Mouse (Mus musculus) embryonic facial prominence, embryonic 14.5 days (tissue): ENCODE data around the gene Gm49366. TPM values are rescaled to one million over a fixed set of nuclear protein-coding genes. Genes with fewer than 3 reads are reported as not detected.
A peak's percentile ranks its signal among the peaks of the same experiment; 100 is the strongest.
"Not testable (repeated sequence)": the region's sequence is repeated elsewhere in the genome, so short reads cannot be mapped to it uniquely, and the experiment has no call there.

Experiments
- ATAC-seq: fragments of 200-750 bp; cut with Nextera tagmentation; 2 replicates; pipeline ENCODE4 v1.8.0; 2017; ENCODE audit warnings: low read depth, moderate number of reproducible peaks, moderate TSS enrichment
- DNase-seq: peaks from one replicate; pipeline ENCODE4 v3.0.0-alpha.2; 2015; ENCODE audit warnings: low spot score
- H3K27ac ChIP-seq: fragments of 300-500 bp; sonication (generic); replicated peaks from 2 replicates; pipeline ENCODE4 v1.5.1; 2014; ENCODE audit warnings: low read depth, mild to moderate bottlenecking, low read length, moderate library complexity
- H3K27me3 ChIP-seq: fragments of 300-500 bp; sonication (generic); replicated peaks from 2 replicates; pipeline ENCODE4 v1.6.1; 2014; ENCODE audit warnings: low read length; ENCODE audit not compliant: control insufficient read depth, insufficient read depth
- H3K36me3 ChIP-seq: fragments of 300-500 bp; sonication (generic); 2 replicates; pipeline ENCODE4 v1.6.1; 2014; ENCODE audit warnings: low read length, mixed read lengths; ENCODE audit not compliant: control insufficient read depth, insufficient read depth
- H3K4me1 ChIP-seq: fragments of 300-500 bp; sonication (generic); 2 replicates; pipeline ENCODE4 v1.6.1; 2014; ENCODE audit warnings: antibody characterized with exemption, low read length; ENCODE audit not compliant: control insufficient read depth, insufficient read depth
- H3K4me2 ChIP-seq: fragments of 300-500 bp; sonication (generic); 2 replicates; pipeline ENCODE4 v1.6.1; 2014; ENCODE audit warnings: low read depth, mild to moderate bottlenecking, low read length, moderate library complexity, mixed read lengths
- H3K4me3 ChIP-seq: fragments of 300-500 bp; sonication (generic); 2 replicates; pipeline ENCODE4 v1.5.1; 2014; ENCODE audit warnings: low read depth, mild to moderate bottlenecking, low read length
- H3K9ac ChIP-seq: fragments of 300-500 bp; sonication (generic); 2 replicates; pipeline ENCODE4 v1.6.1; 2014; ENCODE audit warnings: low read depth, mild to moderate bottlenecking, low read length, moderate library complexity, mixed read lengths
- H3K9me3 ChIP-seq: fragments of 300-500 bp; sonication (generic); 2 replicates; pipeline ENCODE4 v1.6.1; 2016; ENCODE audit warnings: low read length; ENCODE audit not compliant: control insufficient read depth
- WGBS: fragments of 180-500 bp; shearing (Covaris S2); extraction: QIAGEN DNeasy Blood & Tissue Kit; methylation state at CpG from one replicate; pipeline ENCODE4 v1.1.7; 2014; 5-methylcytosine and 5-hydroxymethylcytosine counted together
- polyA plus RNA-seq: library from polyadenylated mRNA; unstranded; fragments of >200 nt; fragmentation: Nextera tagmentation; extraction: Ambion mirVana; gene quantifications from 2 replicates; pipeline ENCODE4 v1.2.1, GENCODE M21; 2014

The Gm49366 gene
- polyA plus RNA-seq, 1 experiment from 2014 or later = not detected

DNA sequence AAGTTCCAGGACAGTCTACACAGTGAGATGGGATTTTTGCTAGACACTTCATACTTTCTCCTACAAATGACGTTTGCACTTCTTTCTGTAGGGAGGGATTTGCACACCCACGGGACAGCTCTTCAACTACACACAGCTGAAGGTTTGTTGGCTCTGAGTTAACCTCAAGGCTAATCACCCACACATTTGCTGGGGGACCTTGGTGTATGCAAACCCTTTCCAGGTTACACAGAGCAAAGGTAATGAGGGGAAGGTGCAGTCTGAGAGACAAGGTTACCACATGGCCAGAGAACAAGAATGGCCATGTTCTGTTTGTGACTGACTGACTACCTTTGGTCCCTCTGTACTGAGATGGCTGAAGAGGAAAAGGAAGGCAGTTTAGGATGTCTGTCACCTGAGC, 45.1 kb downstream of the Gm49366 start:
- Histone ChIP-seq H3K4me3 (no peak overlapping the region), H3K4me1 (no peaks in the 10 kb centered on the region), H3K27ac (no peak overlapping the region), H3K9me3 (no peaks in the 10 kb centered on the region), H3K36me3 (no peaks in the 10 kb centered on the region), H3K9ac (no peak overlapping the region), H3K27me3 (no peaks in the 10 kb centered on the region), H3K4me2 (no peak overlapping the region)
- ATAC-seq (no peak), DNase-seq (no peak)
- 70% methylated on average over 2 of the region's 2 CpGs for WGBS

DNA sequence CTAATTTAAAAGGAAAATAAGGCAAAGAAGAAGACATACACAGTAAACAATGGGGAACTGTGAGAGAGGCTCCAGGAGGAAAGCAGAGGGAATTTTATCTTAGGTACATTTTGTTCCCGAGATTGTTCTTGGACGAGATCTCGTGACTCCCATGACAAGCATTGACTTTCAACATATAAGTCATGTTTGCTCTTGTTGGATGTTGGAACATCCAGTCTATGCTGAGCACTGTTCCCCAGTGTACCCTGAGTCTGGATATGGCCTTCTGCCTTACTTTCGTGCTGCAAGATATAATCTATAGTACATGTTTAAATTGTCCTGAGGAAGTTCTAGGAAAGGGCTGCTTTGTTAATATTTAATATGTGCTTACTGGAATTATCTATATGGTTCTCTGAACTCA, 45.8 kb downstream of the Gm49366 start:
- H3K4me3 ChIP-seq = no peak overlapping the region
- no peak overlapping the region for H3K9ac ChIP-seq
- no peaks in the 10 kb centered on the region for H3K27me3 ChIP-seq
- DNase-seq = no peak
- whole genome bisulfite sequencing = 86% methylated on average over 4 of the region's 4 CpGs
- H3K4me1 ChIP-seq = no peaks in the 10 kb centered on the region
- no peaks in the 10 kb centered on the region for H3K36me3 ChIP-seq
- H3K27ac ChIP-seq = no peak overlapping the region
- H3K4me2 ChIP-seq = no peak overlapping the region
- no peak for ATAC-seq
- peaks cover 4% of the 10 kb centered on the region; the same call in 1 of the 2 replicates for H3K9me3 ChIP-seq

DNA sequence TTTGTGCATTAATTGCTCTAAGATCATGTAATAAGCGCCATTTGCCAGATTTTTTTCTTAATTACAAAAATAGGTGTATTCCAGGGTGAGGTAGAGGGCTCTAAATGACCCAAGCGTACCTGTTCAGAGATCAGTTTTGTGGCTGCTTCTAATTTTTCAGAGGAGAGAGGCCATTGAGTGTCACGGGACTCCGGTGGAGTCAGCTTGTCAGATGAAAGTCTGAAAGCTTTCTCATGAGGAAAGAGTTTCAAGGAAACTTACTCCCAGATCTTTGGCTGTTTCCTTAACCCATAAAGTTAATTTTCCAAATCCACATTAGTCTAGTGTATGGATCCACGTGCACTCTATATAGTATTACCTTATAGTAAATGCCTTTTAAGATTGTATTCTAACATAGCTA, 55.9 kb downstream of the Gm49366 start:
- H3K4me1 ChIP-seq, DNase-seq, H3K4me2 ChIP-seq, H3K27ac ChIP-seq, H3K4me3 ChIP-seq, H3K36me3 ChIP-seq, ATAC-seq, H3K27me3 ChIP-seq, H3K9ac ChIP-seq: not testable (repeated sequence)
- peaks cover 18% of the 10 kb centered on the region; the same call in 1 of the 2 replicates for H3K9me3 ChIP-seq
- whole genome bisulfite sequencing = 89% methylated on average over 5 of the region's 5 CpGs

DNA sequence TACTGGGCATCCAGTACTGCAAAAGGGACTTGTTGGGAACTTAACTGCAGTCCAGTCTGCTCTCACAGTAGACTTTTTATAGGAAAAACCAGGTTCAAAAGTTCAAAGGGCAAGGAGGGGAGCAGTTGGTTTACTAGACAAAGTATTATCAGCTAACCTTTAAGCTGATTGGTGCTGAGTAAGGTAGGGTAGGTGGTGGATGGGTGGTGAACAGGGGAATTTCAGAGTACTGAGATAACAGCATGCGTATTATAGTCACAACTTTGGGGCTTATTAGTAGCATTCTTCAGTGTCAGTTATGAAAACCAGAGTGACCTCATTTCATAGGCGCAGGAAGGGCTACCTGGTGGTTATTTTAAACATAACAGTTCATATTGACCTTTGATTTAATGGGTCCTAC, 60.9 kb downstream of the Gm49366 start:
- ATAC-seq = no peak
- no peak overlapping the region for H3K4me3 ChIP-seq
- H3K4me1 ChIP-seq = 0 out of 2 replicates have a peak, but pooled peaks cover 3% of the 10 kb centered on the region
- no peak overlapping the region for H3K9ac ChIP-seq
- no peaks in the 10 kb centered on the region for H3K36me3 ChIP-seq
- 0 out of 2 replicates have a peak, but pooled peaks cover 2% of the 10 kb centered on the region for H3K9me3 ChIP-seq
- 93% methylated on average over 2 of the region's 2 CpGs for WGBS
- H3K27me3 ChIP-seq = no peaks in the 10 kb centered on the region
- DNase-seq = no peak
- no peak overlapping the region for H3K27ac ChIP-seq
- no peak overlapping the region for H3K4me2 ChIP-seq

DNA sequence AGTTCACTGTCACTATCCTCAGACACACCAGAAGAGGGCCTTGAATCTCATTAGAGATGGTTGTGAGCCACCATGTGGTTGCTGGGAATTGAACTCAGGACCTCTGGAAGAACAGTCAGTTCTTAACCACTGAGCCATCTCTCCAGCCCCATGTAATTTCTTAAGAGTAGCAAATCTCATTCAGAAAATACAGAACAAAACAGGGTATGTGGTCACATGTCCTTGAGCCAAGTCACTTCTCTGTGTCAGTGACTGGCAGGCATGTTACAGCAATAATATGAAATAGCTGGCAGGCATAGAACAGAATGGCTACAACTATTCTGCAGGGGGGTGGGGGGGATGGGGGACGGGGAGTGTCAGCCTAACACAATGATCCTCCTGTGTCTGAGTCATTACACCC, 61.3 kb downstream of the Gm49366 start:
- no peak overlapping the region; the same call in 1 of the 2 replicates for H3K9ac ChIP-seq
- H3K36me3 ChIP-seq = no peaks in the 10 kb centered on the region
- 0 out of 2 replicates have a peak, but pooled peaks cover 3% of the 10 kb centered on the region for H3K4me1 ChIP-seq
- ATAC-seq (no peak), DNase-seq (no peak)
- H3K4me3 ChIP-seq = peak overlapping the region; percentile 50
- H3K4me2 ChIP-seq = peak overlapping the region; percentile 73
- no peak overlapping the region for H3K27ac ChIP-seq
- WGBS = 73% methylated on average over 1 of the region's 1 CpGs
- no peaks in the 10 kb centered on the region for H3K9me3 ChIP-seq
- no peaks in the 10 kb centered on the region for H3K27me3 ChIP-seq

DNA sequence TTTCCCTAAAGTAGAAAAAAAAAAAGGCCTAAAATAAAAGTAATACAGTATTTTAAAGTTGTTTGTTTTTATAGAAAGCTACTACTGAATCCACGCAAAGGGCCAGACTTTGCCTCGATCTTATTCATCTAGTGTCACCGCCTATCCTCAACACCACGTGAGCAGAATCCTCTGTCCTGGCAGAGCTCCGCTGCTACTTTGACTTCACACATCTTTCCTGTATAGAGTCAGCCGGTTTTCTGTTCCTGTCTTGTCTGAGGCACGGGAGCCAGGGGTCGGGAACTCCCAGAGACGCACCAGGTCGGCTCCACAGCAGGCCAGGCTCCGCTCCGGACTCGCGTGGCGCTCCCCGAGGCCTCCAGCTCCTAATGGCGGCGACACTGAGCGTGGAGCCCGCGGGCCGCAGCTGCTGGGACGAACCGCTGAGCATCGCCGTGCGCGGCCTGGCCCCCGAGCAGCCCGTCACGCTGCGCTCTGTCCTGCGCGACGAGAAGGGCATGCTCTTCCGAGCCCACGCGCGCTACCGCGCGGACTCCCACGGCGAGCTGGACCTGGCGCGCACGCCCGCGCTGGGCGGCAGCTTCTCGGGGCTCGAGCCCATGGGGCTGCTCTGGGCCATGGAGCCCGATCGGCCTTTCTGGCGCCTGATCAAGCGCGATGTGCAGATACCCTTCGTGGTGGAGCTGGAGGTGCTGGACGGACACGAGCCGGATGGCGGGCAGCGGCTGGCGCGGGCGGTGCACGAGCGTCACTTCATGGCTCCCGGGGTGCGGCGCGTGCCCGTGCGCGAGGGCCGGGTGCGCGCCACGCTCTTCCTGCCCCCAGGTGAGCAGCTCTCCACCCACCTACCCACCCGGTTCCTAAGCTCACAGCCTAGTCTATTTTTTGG, 62.1 kb downstream of the Gm49366 start, which contains the start of gene Acot6:
Gene Acot6 (plus strand): TSS at position 51 of the 889 bp plus-strand sequence.
- peak within 1 kb of the TSS; percentile 52; the same call in 1 of the 2 replicates for H3K27ac ChIP-seq
- not testable (repeated sequence) for H3K27me3 ChIP-seq, H3K36me3 ChIP-seq, H3K9me3 ChIP-seq, H3K4me1 ChIP-seq
- peak within 1 kb of the TSS; percentile 50 for H3K4me3 ChIP-seq
- peak; percentile 69 for DNase-seq
- peak; percentile 74 for ATAC-seq
- H3K4me2 ChIP-seq = peak within 1 kb of the TSS; percentile 73
- WGBS = under 1% methylated on average over 46 of the region's 80 CpGs
- H3K9ac ChIP-seq = peak within 1 kb of the TSS; percentile 73

DNA sequence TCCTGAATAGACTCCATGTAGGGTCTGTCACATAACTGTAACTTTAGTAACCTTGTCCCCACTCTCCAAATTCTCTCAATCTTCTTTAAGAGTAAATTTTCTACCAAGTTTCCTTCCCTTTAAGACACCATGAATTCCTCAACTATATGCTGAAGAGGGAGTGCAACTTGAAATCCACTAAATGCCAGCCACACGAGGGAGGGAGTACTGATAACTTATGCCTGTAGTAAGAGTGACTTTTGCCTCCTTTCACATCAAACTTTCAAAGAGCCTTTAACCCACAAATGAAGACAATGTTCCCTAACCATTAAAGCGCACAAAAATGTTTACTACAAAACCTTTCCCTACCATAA, 62.7 kb downstream of the Gm49366 start:
- Histone ChIP-seq H3K4me3 (peak overlapping the region; percentile 50), H3K4me2 (peak overlapping the region; percentile 73), H3K27me3 (no peaks in the 10 kb centered on the region), H3K36me3 (no peaks in the 10 kb centered on the region), H3K27ac (no peak overlapping the region), H3K9ac (peak overlapping the region; percentile 73; the same call in 1 of the 2 replicates), H3K9me3 (no peaks in the 10 kb centered on the region), H3K4me1 (0 out of 2 replicates have a peak, but pooled peaks cover 3% of the 10 kb centered on the region)
- DNase-seq = no peak
- no peak for ATAC-seq
- WGBS = 53% methylated on average over 2 of the region's 2 CpGs

DNA sequence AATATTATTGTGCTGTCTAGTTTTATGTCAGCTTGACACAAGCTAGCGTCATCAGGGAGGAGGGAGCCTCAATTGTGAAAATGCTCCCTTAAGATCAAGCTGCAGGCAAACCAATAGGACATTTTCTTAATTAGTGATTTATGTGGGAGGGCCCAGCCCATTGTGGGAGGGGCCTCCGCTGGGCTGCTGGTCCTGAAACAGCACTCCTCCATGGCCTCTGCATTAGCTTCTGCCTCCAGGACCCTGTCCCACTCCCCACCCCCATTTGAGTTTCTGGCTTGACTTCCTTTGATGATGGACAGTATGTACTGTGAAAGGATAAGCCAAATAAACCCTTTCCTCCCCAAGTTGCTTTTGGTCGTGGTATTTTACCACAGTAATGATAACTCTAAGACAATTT, 68.3 kb downstream of the Gm49366 start:
- no peak overlapping the region for H3K9ac ChIP-seq
- H3K9me3 ChIP-seq = no peaks in the 10 kb centered on the region
- no peaks in the 10 kb centered on the region for H3K36me3 ChIP-seq
- H3K4me2 ChIP-seq = no peak overlapping the region
- 87% methylated on average over 3 of the region's 3 CpGs for WGBS
- DNase-seq = no peak
- no peak for ATAC-seq
- no peak overlapping the region for H3K27ac ChIP-seq
- no peaks in the 10 kb centered on the region for H3K27me3 ChIP-seq
- no peak overlapping the region for H3K4me3 ChIP-seq
- H3K4me1 ChIP-seq = no peaks in the 10 kb centered on the region

DNA sequence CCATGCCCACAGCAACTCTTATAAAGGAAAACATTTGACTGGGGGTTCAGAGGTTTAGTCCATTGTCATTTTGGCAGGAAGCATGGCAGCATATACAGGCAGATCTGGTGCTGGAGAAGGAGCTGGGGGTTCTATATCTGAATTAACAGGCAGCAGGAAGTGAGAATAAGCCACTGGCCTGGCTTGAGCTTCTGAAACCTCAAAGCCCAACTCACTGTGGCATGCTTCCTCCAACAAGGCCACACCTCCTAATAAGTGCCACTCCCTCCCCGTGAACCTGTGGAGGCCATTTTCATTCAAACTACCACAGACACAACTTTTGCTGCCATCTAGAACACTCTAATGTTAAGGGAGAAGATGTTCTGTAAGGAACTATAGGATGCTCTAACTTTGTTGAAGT, 69.0 kb downstream of the Gm49366 start:
- Histone ChIP-seq H3K27ac (no peak overlapping the region), H3K4me1 (no peaks in the 10 kb centered on the region), H3K27me3 (no peaks in the 10 kb centered on the region), H3K9me3 (no peaks in the 10 kb centered on the region), H3K4me2 (no peak overlapping the region), H3K36me3 (no peaks in the 10 kb centered on the region), H3K4me3 (no peak overlapping the region), H3K9ac (no peak overlapping the region)
- ATAC-seq (no peak), DNase-seq (no peak)
- 63% methylated on average over 1 of the region's 1 CpGs for WGBS
